Mouse (Mus musculus): Measurements from ENCODE around the gene Syna. TPM values are rescaled to one million over a fixed set of nuclear protein-coding genes. Genes with fewer than 3 reads are reported as not detected.
A peak's percentile ranks its signal among the peaks of the same experiment; 100 is the strongest.

Gene Syna
- polyA plus RNA-seq, 1 experiment from 2014 or later: 0.86 TPM

- 48% methylated on average over 7 of the region's 7 CpGs for WGBS
- no peak overlapping the region for H3K9ac ChIP-seq (replicated peaks; ENCODE audit: low read depth, low read length)
These were observed 18.3 kb downstream of the Syna start for GRCm38 (mm10) chr5:134541640-134542039.

GRCm38 (mm10) chr5:134540881-134541280, 19.1 kb downstream of the Syna start:
- H3K36me3 ChIP-seq (ENCODE audit: control insufficient read depth, insufficient read depth): peaks cover 4% of the 10 kb centered on the region; the same call in 1 of the 2 replicates
- no peaks in the 10 kb centered on the region for H3K27me3 ChIP-seq (replicated peaks; ENCODE audit: control insufficient read depth, insufficient read depth, low read length)
- H3K4me2 ChIP-seq (ENCODE audit: low read length): no peak overlapping the region
- no peak overlapping the region for H3K9ac ChIP-seq (replicated peaks; ENCODE audit: low read depth, low read length)
- H3K4me3 ChIP-seq (replicated peaks; ENCODE audit: low read length): no peak overlapping the region
- ATAC-seq: 0 out of 2 replicates have a peak, but pooled peaks have one; percentile 18
- H3K9me3 ChIP-seq (ENCODE audit: control insufficient read depth, low read length): no peaks in the 10 kb centered on the region
- H3K4me1 ChIP-seq (replicated peaks; ENCODE audit: control insufficient read depth, insufficient read depth, low read length): peaks cover 27% of the 10 kb centered on the region
- WGBS: 76% methylated on average over 6 of the region's 6 CpGs
- no peak overlapping the region for H3K27ac ChIP-seq (ENCODE audit: low read length)

More at GRCm38 (mm10) chr5:134541640-134542039, 18.3 kb downstream of the Syna start:
- Histone ChIP-seq H3K4me2 (ENCODE audit: low read length) (no peak overlapping the region), H3K4me3 (replicated peaks; ENCODE audit: low read length) (no peak overlapping the region), H3K27ac (ENCODE audit: low read length) (no peak overlapping the region), H3K9me3 (ENCODE audit: control insufficient read depth, low read length) (no peaks in the 10 kb centered on the region), H3K4me1 (replicated peaks; ENCODE audit: control insufficient read depth, insufficient read depth, low read length) (peaks cover 31% of the 10 kb centered on the region), H3K36me3 (ENCODE audit: control insufficient read depth, insufficient read depth) (peaks cover 4% of the 10 kb centered on the region; the same call in 1 of the 2 replicates), H3K27me3 (replicated peaks; ENCODE audit: control insufficient read depth, insufficient read depth, low read length) (no peaks in the 10 kb centered on the region)
- no peak for ATAC-seq

- ATAC-seq: peak; percentile 79
- Histone ChIP-seq H3K9me3 (ENCODE audit: control insufficient read depth, low read length) (no peaks in the 10 kb centered on the region), H3K27me3 (replicated peaks; ENCODE audit: control insufficient read depth, insufficient read depth, low read length) (no peaks in the 10 kb centered on the region), H3K27ac (ENCODE audit: low read length) (peak overlapping the region; percentile 10; the same call in 1 of the 2 replicates), H3K4me1 (replicated peaks; ENCODE audit: control insufficient read depth, insufficient read depth, low read length) (peaks cover 27% of the 10 kb centered on the region), H3K4me3 (replicated peaks; ENCODE audit: low read length) (no peak overlapping the region), H3K9ac (replicated peaks; ENCODE audit: low read depth, low read length) (no peak overlapping the region), H3K36me3 (ENCODE audit: control insufficient read depth, insufficient read depth) (peaks cover 7% of the 10 kb centered on the region; the same call in 1 of the 2 replicates), H3K4me2 (ENCODE audit: low read length) (no peak overlapping the region)
- 5% methylated on average over 3 of the region's 3 CpGs for whole genome bisulfite sequencing
These were observed 20.1 kb downstream of the Syna start for GRCm38 (mm10) chr5:134539891-134540290.

- H3K36me3 ChIP-seq (ENCODE audit: control insufficient read depth, insufficient read depth): peaks cover 31% of the 10 kb centered on the region
- H3K4me1 ChIP-seq (replicated peaks; ENCODE audit: control insufficient read depth, insufficient read depth, low read length): peaks cover 20% of the 10 kb centered on the region
- no peaks in the 10 kb centered on the region for H3K27me3 ChIP-seq (replicated peaks; ENCODE audit: control insufficient read depth, insufficient read depth, low read length)
- H3K4me3 ChIP-seq (replicated peaks; ENCODE audit: low read length): no peak overlapping the region
- no peaks in the 10 kb centered on the region for H3K9me3 ChIP-seq (ENCODE audit: control insufficient read depth, low read length)
- no peak overlapping the region for H3K27ac ChIP-seq (ENCODE audit: low read length)
- ATAC-seq: no peak
- H3K9ac ChIP-seq (replicated peaks; ENCODE audit: low read depth, low read length): no peak overlapping the region
- WGBS: 79% methylated on average over 6 of the region's 6 CpGs
- no peak overlapping the region for H3K4me2 ChIP-seq (ENCODE audit: low read length)
These were observed 23.9 kb downstream of the Syna start for GRCm38 (mm10) chr5:134536036-134536435.

GRCm38 (mm10) chr5:134532417-134532816, 27.6 kb downstream of the Syna start:
- Histone ChIP-seq H3K27ac (ENCODE audit: low read length) (no peak overlapping the region), H3K4me3 (replicated peaks; ENCODE audit: low read length) (no peak overlapping the region), H3K36me3 (ENCODE audit: control insufficient read depth, insufficient read depth) (peaks cover 26% of the 10 kb centered on the region), H3K4me1 (replicated peaks; ENCODE audit: control insufficient read depth, insufficient read depth, low read length) (peaks cover 30% of the 10 kb centered on the region), H3K9me3 (ENCODE audit: control insufficient read depth, low read length) (no peaks in the 10 kb centered on the region), H3K27me3 (replicated peaks; ENCODE audit: control insufficient read depth, insufficient read depth, low read length) (no peaks in the 10 kb centered on the region), H3K9ac (replicated peaks; ENCODE audit: low read depth, low read length) (no peak overlapping the region), H3K4me2 (ENCODE audit: low read length) (no peak overlapping the region)
- 96% methylated on average over 6 of the region's 6 CpGs for WGBS
- no peak for ATAC-seq

GRCm38 (mm10) chr5:134531585-134531984, 28.4 kb downstream of the Syna start:
- ATAC-seq: peak; percentile 61
- Histone ChIP-seq H3K9ac (replicated peaks; ENCODE audit: low read depth, low read length) (no peak overlapping the region), H3K9me3 (ENCODE audit: control insufficient read depth, low read length) (no peaks in the 10 kb centered on the region), H3K36me3 (ENCODE audit: control insufficient read depth, insufficient read depth) (peaks cover 27% of the 10 kb centered on the region), H3K4me2 (ENCODE audit: low read length) (no peak overlapping the region), H3K27ac (ENCODE audit: low read length) (peak overlapping the region; percentile 81; the same call in 1 of the 2 replicates), H3K4me1 (replicated peaks; ENCODE audit: control insufficient read depth, insufficient read depth, low read length) (peaks cover 30% of the 10 kb centered on the region), H3K27me3 (replicated peaks; ENCODE audit: control insufficient read depth, insufficient read depth, low read length) (no peaks in the 10 kb centered on the region), H3K4me3 (replicated peaks; ENCODE audit: low read length) (no peak overlapping the region)
- WGBS: 42% methylated on average over 9 of the region's 9 CpGs

- Histone ChIP-seq H3K36me3 (ENCODE audit: control insufficient read depth, insufficient read depth) (peaks cover 28% of the 10 kb centered on the region), H3K27ac (ENCODE audit: low read length) (peak overlapping the region; percentile 81), H3K4me1 (replicated peaks; ENCODE audit: control insufficient read depth, insufficient read depth, low read length) (peaks cover 30% of the 10 kb centered on the region), H3K4me3 (replicated peaks; ENCODE audit: low read length) (no peak overlapping the region), H3K27me3 (replicated peaks; ENCODE audit: control insufficient read depth, insufficient read depth, low read length) (no peaks in the 10 kb centered on the region), H3K9me3 (ENCODE audit: control insufficient read depth, low read length) (no peaks in the 10 kb centered on the region), H3K9ac (replicated peaks; ENCODE audit: low read depth, low read length) (0 out of 2 replicates have a peak overlapping the region, but pooled peaks have one; percentile 2), H3K4me2 (ENCODE audit: low read length) (no peak overlapping the region)
- WGBS: 33% methylated on average over 7 of the region's 7 CpGs
- peak; percentile 81 for ATAC-seq
These were observed 29.1 kb downstream of the Syna start for GRCm38 (mm10) chr5:134530830-134531229.

- H3K36me3 ChIP-seq (ENCODE audit: control insufficient read depth, insufficient read depth): peaks cover 13% of the 10 kb centered on the region; the same call in 1 of the 2 replicates
- no peak for ATAC-seq
These were observed 31.5 kb downstream of the Syna start for GRCm38 (mm10) chr5:134528488-134528887.

GRCm38 (mm10) chr5:134525971-134526711, 33.8 kb downstream of the Syna start:
- no peak overlapping the region for H3K4me3 ChIP-seq (replicated peaks; ENCODE audit: low read length)
- 92% methylated on average over 15 of the region's 15 CpGs for whole genome bisulfite sequencing
- no peak for ATAC-seq
- no peak overlapping the region for H3K9ac ChIP-seq (replicated peaks; ENCODE audit: low read depth, low read length)
- no peak overlapping the region for H3K27ac ChIP-seq (ENCODE audit: low read length)
- H3K4me1 ChIP-seq (replicated peaks; ENCODE audit: control insufficient read depth, insufficient read depth, low read length): peaks cover 30% of the 10 kb centered on the region
- no peaks in the 10 kb centered on the region for H3K9me3 ChIP-seq (ENCODE audit: control insufficient read depth, low read length)
- peaks cover 16% of the 10 kb centered on the region for H3K36me3 ChIP-seq (ENCODE audit: control insufficient read depth, insufficient read depth)
- no peaks in the 10 kb centered on the region for H3K27me3 ChIP-seq (replicated peaks; ENCODE audit: control insufficient read depth, insufficient read depth, low read length)
- H3K4me2 ChIP-seq (ENCODE audit: low read length): no peak overlapping the region

More at GRCm38 (mm10) chr5:134528488-134528887, 31.5 kb downstream of the Syna start:
- 0 out of 2 replicates have a peak overlapping the region, but pooled peaks have one; percentile 14 for H3K9ac ChIP-seq (replicated peaks; ENCODE audit: low read depth, low read length)
- no peak overlapping the region for H3K4me3 ChIP-seq (replicated peaks; ENCODE audit: low read length)
- H3K27me3 ChIP-seq (replicated peaks; ENCODE audit: control insufficient read depth, insufficient read depth, low read length): no peaks in the 10 kb centered on the region
- peaks cover 30% of the 10 kb centered on the region for H3K4me1 ChIP-seq (replicated peaks; ENCODE audit: control insufficient read depth, insufficient read depth, low read length)
- WGBS: 17% methylated on average over 9 of the region's 9 CpGs
- no peak overlapping the region for H3K4me2 ChIP-seq (ENCODE audit: low read length)
- H3K9me3 ChIP-seq (ENCODE audit: control insufficient read depth, low read length): no peaks in the 10 kb centered on the region
- no peak overlapping the region for H3K27ac ChIP-seq (ENCODE audit: low read length)
